Mouse (Mus musculus) c-Kit-positive CD71-negative TER-119-negative erythroid progenitor cells, embryonic 14.5 days (primary cell): ENCODE results near the gene Slc12a9.
A peak's percentile ranks its signal among the peaks of the same experiment; 100 is the strongest.

Experiments used
- DNase-seq: peaks from one replicate; pipeline ENCODE4 v3.0.0-alpha.2; 2013; ENCODE audit warnings: low read depth

The Slc12a9 gene

GRCm38 (mm10) chr5:137313466-137314192, 19.8 kb downstream of the Slc12a9 start:
- DNase-seq, result no peak

GRCm38 (mm10) chr5:137308356-137308755, 25.0 kb downstream of the Slc12a9 start:
- no peak for DNase-seq

GRCm38 (mm10) chr5:137307071-137307912, 26.1 kb downstream of the Slc12a9 start, which contains the start of gene Srrt:
Srrt (minus strand) TSS chr5:137307674.
- DNase-seq, result peak; percentile 92

- no peak for DNase-seq
Measured at GRCm38 (mm10) chr5:137306439-137307005, 26.9 kb downstream of the Slc12a9 start.

GRCm38 (mm10) chr5:137305822-137306221, 27.6 kb downstream of the Slc12a9 start:
- no peak for DNase-seq

GRCm38 (mm10) chr5:137304816-137305215, 28.6 kb downstream of the Slc12a9 start:
- no peak for DNase-seq

GRCm38 (mm10) chr5:137304165-137304564, 29.2 kb downstream of the Slc12a9 start:
- DNase-seq, result no peak

GRCm38 (mm10) chr5:137303609-137304008, 29.8 kb downstream of the Slc12a9 start:
- no peak for DNase-seq

- no peak for DNase-seq
Measured at GRCm38 (mm10) chr5:137301253-137301652, 32.1 kb downstream of the Slc12a9 start.

- DNase-seq, result no peak
Measured at GRCm38 (mm10) chr5:137299240-137299639, 34.2 kb downstream of the Slc12a9 start.

GRCm38 (mm10) chr5:137297126-137297525, 36.3 kb downstream of the Slc12a9 start:
- no peak for DNase-seq

GRCm38 (mm10) chr5:137295712-137296111, 37.7 kb downstream of the Slc12a9 start:
- no peak for DNase-seq

GRCm38 (mm10) chr5:137295296-137295695, 38.1 kb downstream of the Slc12a9 start:
- DNase-seq, result no peak

GRCm38 (mm10) chr5:137294744-137295093, 38.7 kb downstream of the Slc12a9 start:
- DNase-seq, result no peak

- DNase-seq, result peak; percentile 90
Measured at GRCm38 (mm10) chr5:137293839-137294743, 39.3 kb downstream of the Slc12a9 start, which contains the start of gene Ufsp1. Ufsp1 (plus strand) TSS chr5:137294629.

- no peak for DNase-seq
Measured at GRCm38 (mm10) chr5:137293282-137293681, 40.1 kb downstream of the Slc12a9 start.

GRCm38 (mm10) chr5:137291381-137291926, 41.9 kb downstream of the Slc12a9 start:
- no peak for DNase-seq

GRCm38 (mm10) chr5:137290677-137291076, 42.7 kb downstream of the Slc12a9 start:
- no peak for DNase-seq

- DNase-seq, result no peak
Measured at GRCm38 (mm10) chr5:137289591-137290365, 43.6 kb downstream of the Slc12a9 start.

- DNase-seq, result no peak
Measured at GRCm38 (mm10) chr5:137288999-137289470, 44.4 kb downstream of the Slc12a9 start.
